Mouse (Mus musculus) spleen, postnatal 14 days (tissue): Measurements from ENCODE around the gene Epb41l3.

Experiments
- DNase-seq, 2 experiments: peaks; one replicate each; pipeline ENCODE4 v3.0.0; 2021 to 2022; ENCODE audit warnings: low spot score in 2 of 2

Gene Epb41l3

GRCm38 (mm10) chr17:69237172-69237571 is 161.7 kb downstream of the Epb41l3 start:
- no peak for DNase-seq

GRCm38 (mm10) chr17:69238810-69239373 is 163.4 kb downstream of the Epb41l3 start:
- no peak for DNase-seq

- no peak for DNase-seq
Observed at GRCm38 (mm10) chr17:69239423-69239822, 163.9 kb downstream of the Epb41l3 start.

DNA sequence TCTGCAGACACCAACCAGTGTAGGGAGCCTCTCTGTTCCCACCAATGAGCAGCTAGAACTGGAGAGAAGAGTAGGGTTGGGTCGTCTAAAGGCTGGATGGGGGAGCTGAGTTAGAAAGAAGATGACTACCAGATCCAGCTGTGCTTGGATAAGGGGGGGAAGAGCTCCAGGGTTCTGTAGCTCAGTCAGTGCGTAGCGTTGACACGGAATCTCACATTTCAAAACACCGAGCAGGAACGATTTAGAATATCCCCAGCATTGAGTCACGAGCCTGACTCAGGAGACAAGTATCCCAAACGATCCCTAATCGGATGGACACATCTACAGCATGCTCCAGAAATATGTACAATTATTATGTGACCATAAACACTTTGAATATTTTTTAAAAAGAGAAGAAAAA is 180.4 kb downstream of the Epb41l3 start:
- no peak for DNase-seq

- DNase-seq = no peak
Observed at GRCm38 (mm10) chr17:69256441-69256840, 181.0 kb downstream of the Epb41l3 start.

GRCm38 (mm10) chr17:69263810-69264565 is 188.5 kb downstream of the Epb41l3 start:
- DNase-seq = no peak

- no peak for DNase-seq
Observed at GRCm38 (mm10) chr17:69265171-69265570, 189.7 kb downstream of the Epb41l3 start.

DNA sequence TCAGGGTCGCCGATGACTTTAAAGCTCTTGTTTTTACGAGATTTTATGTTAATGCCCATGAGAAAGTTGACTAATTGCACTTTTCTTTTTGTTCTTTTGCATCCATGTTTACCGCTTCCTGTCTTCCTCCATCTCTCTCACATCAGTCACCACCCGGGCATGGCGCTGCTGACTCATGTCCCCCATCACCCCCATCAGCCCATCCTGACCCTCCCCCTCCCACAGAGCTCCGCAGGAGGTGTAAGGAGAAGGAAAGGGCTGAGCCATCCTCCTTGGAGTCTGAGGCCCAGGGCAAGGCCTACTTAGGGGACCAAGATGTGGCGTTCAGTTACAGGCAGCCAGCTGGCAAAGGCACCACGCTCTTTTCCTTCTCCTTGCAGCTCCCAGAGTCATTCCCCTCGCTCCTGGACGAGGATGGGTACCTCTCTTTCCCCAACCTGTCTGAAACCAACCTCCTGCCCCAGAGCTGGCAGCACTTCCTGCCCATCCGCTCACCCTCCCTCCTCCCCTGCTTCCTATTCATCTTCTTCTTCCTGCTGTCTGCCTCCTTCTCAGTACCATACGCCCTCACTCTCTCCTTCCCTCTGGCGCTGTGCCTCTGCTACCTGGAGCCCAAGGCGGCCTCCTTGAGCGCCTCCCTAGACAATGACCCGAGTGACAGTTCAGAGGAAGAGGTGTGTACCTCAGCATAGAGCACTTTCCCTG is 190.4 kb downstream of the Epb41l3 start:
- DNase-seq = no peak

DNA sequence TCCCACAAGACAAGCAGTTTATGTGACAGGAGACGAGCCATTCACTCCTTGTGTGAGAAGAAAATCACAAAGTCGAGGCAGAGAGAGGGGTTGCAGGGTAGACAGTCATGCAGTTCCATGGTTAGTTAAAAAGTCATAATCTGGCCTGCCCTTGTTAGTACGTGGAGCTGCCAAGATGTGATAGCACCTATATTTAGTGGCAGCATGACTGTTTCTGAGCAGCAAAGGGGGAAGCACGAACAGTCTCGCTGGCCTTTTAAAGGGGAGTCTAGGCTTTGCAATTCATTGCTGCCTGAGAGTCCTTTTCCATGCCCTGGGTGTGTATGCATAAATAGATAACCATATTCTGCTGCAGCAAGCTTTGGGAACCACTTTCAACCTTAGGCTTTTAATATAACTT is 191.5 kb downstream of the Epb41l3 start:
- no peak for DNase-seq

GRCm38 (mm10) chr17:69267526-69267925 is 192.0 kb downstream of the Epb41l3 start:
- no peak for DNase-seq

GRCm38 (mm10) chr17:69277362-69277761 is 201.9 kb downstream of the Epb41l3 start:
- DNase-seq = no peak

DNA sequence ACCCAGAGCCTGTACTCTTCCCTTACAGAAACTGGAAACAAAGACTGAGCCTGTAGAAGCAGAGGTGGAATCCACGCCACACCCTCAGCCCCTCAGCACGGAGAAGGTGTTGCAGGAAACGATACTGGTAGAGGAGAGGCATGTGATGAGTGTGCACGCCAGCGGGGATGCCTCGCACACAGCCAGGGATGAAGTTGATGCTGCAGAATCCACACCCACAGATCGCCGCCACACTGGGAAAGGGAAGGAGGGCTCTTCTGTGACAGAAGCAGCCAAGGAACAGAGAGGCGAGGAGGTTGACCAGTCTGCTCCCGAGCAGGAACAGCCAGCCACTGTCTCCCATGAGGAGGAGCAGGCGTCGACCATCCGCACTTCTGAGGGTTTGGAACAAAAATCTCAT is 209.0 kb downstream of the Epb41l3 start:
- no peak for DNase-seq

GRCm38 (mm10) chr17:69288130-69288529 is 212.6 kb downstream of the Epb41l3 start:
- DNase-seq = no peak

DNA sequence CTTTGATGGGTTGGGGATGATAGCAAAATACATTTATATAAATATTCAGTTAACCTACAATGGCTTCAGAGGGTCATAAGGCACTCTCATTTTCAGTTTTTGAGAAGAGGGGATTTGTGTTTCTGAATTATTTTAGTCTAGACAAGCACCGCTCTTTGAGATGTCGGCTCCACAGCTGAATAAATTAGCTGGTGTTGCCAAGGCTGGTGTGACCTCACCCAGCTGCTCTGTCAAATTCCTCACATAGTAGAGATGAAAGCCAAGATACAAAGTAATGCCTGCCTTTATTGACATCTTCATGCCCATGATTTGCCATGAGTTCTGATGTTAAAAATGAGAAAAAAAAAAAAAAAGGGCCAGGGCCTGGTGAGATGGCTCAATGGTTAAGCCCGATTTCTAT is 214.8 kb downstream of the Epb41l3 start:
- DNase-seq = no peak

GRCm38 (mm10) chr17:69301552-69301951 is 226.1 kb downstream of the Epb41l3 start:
- DNase-seq = no peak

- no peak for DNase-seq
Observed at GRCm38 (mm10) chr17:69303579-69304274, 228.2 kb downstream of the Epb41l3 start.

DNA sequence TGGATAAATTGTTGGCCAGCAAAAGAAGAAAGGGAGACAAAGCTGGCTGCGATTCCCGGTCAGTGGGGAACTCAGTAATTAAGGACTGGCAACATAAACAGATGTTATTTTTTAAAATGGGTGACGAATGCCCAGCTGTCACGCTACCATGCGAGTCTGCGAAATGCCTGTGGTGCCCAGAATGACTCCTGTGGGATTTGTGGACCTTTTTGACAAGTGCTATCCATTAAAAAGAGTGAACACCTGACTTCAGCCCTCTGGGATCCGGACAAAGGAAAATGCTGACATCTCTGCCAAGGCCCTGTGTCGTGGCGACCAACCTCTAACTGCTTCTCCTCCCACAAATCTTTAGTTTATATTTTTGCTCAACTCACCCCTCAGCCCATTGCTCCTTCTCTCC is 232.2 kb downstream of the Epb41l3 start:
- DNase-seq = no peak

DNA sequence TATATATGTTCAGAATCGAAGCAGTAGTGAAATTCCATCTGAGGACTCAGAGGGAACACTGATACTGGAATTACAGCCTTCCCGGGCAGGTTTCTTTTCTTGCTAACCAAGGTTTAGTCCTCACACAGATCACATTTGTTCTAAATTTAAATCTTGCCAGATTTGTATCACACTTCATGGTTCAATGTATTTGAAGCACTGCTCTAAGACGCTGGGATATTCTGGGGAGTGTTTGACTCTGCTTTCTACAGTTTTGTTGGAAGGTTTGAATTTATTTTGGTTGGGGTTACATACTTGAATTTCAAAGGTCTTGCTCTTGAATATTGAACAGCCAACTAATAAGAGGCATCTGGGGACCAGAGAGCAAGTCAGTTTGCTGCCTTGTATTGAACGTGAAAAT is 234.4 kb downstream of the Epb41l3 start:
- no peak for DNase-seq

DNA sequence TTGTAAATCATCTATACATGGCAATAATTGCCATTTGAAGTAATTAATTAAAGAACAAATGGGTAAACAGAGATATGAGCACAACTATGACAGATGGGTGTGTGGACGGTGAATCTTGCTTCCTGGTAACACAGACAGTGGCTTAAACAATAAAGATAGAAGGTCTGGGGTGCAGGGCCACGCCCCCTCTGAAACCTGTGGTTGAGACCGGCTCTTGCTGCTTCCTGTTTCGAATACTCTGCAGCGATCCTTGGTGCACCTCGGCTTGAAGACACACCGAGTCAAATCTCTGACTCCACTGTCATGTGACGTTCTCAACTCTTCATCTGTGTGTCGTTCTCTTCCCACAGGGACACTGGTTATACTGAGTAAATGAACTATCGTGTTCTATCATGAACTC is 245.0 kb downstream of the Epb41l3 start:
- DNase-seq = no peak

GRCm38 (mm10) chr17:69322721-69323120 is 247.2 kb downstream of the Epb41l3 start:
- no peak for DNase-seq
